Mouse (Mus musculus): Measurements from ENCODE around the gene D430019H16Rik. TPM values are rescaled to one million over a fixed set of nuclear protein-coding genes. Genes with fewer than 3 reads are reported as not detected.
A peak's percentile ranks its signal among the peaks of the same experiment; 100 is the strongest.

The D430019H16Rik gene
- polyA plus RNA-seq (2016; fragmentation: Nextera tagmentation; extraction: Ambion mirVana) = 3.1 and 3.2 TPM in 2 replicates

DNA sequence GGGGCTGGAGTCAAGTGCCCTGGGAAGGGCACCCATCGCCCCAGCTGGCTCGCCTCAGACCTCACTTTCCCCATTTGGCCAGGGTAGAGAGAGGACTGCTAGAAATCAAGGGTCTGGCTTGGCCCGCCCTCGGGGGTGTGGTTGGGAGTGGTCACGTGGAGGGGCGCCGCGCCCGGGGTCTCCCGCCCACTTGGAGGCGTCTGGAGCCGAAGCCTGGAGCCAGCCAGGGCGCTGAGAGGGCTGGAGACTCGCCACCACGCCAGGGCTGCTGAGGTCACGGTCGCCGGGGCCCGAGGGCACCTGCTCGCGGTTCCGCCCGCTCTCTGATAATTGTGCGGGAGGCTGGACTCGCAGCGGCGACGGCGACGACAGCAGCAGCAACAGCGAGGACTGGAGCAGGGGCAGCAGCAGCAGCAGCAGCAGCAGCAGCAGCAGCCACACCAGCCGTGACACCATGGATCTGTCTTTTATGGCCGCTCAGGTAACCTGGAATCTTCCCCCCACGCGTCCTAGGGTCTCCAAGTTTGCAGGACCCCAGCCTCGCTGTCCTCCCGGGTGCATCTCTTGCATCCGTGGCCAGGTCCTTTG, at the start of gene D430019H16Rik:
D430019H16Rik (plus strand) TSS at position 187 of the 588 bp plus-strand sequence.
- H3K4me2 ChIP-seq = peak within 1 kb of the TSS; percentile 82
- H3K36me3 ChIP-seq = no peaks in the 10 kb centered on the region
- peak within 1 kb of the TSS; percentile 82 for H3K9ac ChIP-seq (replicated peaks)
- H3K9me3 ChIP-seq = no peaks in the 10 kb centered on the region
- H3K27me3 ChIP-seq = no peaks in the 10 kb centered on the region
- H3K4me3 ChIP-seq (replicated peaks) = peak within 1 kb of the TSS; percentile 73
- peak; percentile 86 for ATAC-seq (ENCODE audit: insufficient number of reproducible peaks, insufficient read depth, low FRiP score, low TSS enrichment, low read depth)
- H3K27ac ChIP-seq = peak within 1 kb of the TSS; percentile 78
- H3K4me1 ChIP-seq (replicated peaks) = peaks cover 33% of the 10 kb centered on the region
- under 1% methylated on average over 38 of the region's 38 CpGs for WGBS

DNA sequence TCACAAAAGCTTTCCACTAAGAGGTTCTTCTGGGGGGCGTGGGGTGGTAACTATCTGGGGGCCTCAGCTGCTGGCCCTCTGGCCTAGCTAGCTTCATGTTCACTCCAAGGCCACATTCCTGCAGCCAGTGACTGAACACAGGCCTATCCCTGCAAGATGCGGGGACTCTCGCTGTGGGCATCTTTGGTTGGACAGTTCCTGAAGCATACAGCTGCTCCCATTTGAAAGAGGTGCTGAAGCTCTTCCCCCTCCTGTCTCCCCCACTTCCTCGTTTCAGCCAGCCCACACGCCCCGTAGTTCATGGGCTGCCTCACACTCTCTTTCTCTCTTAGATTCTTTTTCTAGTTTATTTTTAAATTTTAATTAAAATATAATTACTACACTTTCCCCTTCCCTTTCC, 47.6 kb upstream of the D430019H16Rik start:
- Histone ChIP-seq H3K36me3 (no peaks in the 10 kb centered on the region), H3K27me3 (no peaks in the 10 kb centered on the region), H3K27ac (no peak overlapping the region), H3K4me3 (replicated peaks) (no peak overlapping the region), H3K9me3 (no peaks in the 10 kb centered on the region), H3K9ac (replicated peaks) (no peak overlapping the region), H3K4me2 (no peak overlapping the region), H3K4me1 (replicated peaks) (no peaks in the 10 kb centered on the region)
- 70% methylated on average over 6 of the region's 6 CpGs for WGBS
- ATAC-seq (ENCODE audit: insufficient number of reproducible peaks, insufficient read depth, low FRiP score, low TSS enrichment, low read depth) = no peak

DNA sequence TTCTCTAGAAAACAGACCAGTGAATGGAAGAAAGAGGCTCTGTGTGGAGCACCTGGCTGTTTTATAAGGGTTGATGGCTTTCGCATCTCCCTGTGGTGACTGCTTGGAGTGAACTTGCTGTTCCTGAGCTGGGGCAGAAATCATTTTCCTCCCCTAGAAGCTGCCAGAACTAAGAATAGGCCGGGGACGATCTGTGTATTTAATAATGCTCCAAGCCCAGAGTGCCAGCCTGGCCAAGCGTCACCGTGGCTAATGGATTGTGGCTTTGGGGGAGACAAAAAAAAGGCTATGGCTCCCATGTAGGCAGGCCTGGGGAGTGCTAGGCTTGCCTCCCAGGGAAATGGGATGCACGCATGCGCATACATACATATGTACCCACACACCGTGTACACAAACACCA, 39.7 kb upstream of the D430019H16Rik start:
- no peak for ATAC-seq (ENCODE audit: insufficient number of reproducible peaks, insufficient read depth, low FRiP score, low TSS enrichment, low read depth)
- H3K27ac ChIP-seq = no peak overlapping the region
- no peaks in the 10 kb centered on the region for H3K4me1 ChIP-seq (replicated peaks)
- no peak overlapping the region for H3K4me3 ChIP-seq (replicated peaks)
- H3K4me2 ChIP-seq = no peak overlapping the region
- no peaks in the 10 kb centered on the region for H3K36me3 ChIP-seq
- WGBS = 88% methylated on average over 8 of the region's 8 CpGs
- H3K27me3 ChIP-seq = no peaks in the 10 kb centered on the region
- H3K9me3 ChIP-seq = no peaks in the 10 kb centered on the region
- no peak overlapping the region for H3K9ac ChIP-seq (replicated peaks)

DNA sequence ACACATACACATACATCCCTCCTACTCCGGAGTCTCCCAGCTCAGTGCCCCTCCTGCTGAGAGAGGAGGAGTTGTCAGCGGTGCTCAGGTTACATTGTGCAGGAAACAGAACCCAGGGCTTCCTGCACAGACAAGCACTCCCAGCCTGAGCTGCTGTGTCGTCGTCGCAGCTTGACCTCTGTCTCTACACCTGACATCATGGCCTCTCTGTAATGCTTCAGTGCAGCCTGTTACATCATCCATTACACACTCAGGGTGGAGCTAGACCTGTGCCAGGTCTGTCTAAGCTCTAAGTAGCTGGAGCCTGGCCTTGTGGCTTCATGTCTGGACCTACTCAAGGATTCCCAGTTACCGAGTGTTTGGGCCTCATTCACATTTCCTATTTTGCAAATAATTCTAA, 33.2 kb upstream of the D430019H16Rik start:
- Histone ChIP-seq H3K4me2 (no peak overlapping the region), H3K4me3 (replicated peaks) (no peak overlapping the region), H3K27ac (no peak overlapping the region), H3K9ac (replicated peaks) (no peak overlapping the region), H3K9me3 (no peaks in the 10 kb centered on the region), H3K4me1 (replicated peaks) (no peaks in the 10 kb centered on the region; the same call in 1 of the 2 replicates), H3K27me3 (no peaks in the 10 kb centered on the region), H3K36me3 (no peaks in the 10 kb centered on the region)
- WGBS = 27% methylated on average over 6 of the region's 6 CpGs
- no peak for ATAC-seq (ENCODE audit: insufficient number of reproducible peaks, insufficient read depth, low FRiP score, low TSS enrichment, low read depth)

DNA sequence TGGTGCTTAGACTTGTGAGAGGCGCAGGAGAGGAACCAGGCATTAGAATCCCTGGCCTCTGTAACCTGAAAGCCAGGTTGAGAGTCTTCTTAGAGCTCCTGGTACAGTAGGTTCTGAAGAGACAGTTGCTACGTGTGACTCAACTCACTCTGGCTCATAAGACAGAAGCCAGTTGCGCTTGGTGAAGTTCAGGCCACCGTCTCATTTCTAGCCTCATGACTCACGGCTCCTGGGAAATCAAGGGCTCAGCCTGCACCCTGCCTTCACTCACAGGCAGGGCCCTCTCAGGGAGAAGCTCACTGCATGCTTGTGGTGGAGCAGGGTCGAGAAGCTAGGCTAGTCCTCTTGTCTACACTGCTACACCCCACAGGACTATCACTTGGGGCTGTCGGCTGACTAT, 27.1 kb upstream of the D430019H16Rik start:
- Histone ChIP-seq H3K36me3 (no peaks in the 10 kb centered on the region), H3K9me3 (no peaks in the 10 kb centered on the region), H3K9ac (replicated peaks) (no peak overlapping the region), H3K4me2 (no peak overlapping the region), H3K4me1 (replicated peaks) (no peaks in the 10 kb centered on the region), H3K27ac (no peak overlapping the region), H3K27me3 (no peaks in the 10 kb centered on the region), H3K4me3 (replicated peaks) (no peak overlapping the region)
- no peak for ATAC-seq (ENCODE audit: insufficient number of reproducible peaks, insufficient read depth, low FRiP score, low TSS enrichment, low read depth)
- 82% methylated on average over 7 of the region's 7 CpGs for WGBS

DNA sequence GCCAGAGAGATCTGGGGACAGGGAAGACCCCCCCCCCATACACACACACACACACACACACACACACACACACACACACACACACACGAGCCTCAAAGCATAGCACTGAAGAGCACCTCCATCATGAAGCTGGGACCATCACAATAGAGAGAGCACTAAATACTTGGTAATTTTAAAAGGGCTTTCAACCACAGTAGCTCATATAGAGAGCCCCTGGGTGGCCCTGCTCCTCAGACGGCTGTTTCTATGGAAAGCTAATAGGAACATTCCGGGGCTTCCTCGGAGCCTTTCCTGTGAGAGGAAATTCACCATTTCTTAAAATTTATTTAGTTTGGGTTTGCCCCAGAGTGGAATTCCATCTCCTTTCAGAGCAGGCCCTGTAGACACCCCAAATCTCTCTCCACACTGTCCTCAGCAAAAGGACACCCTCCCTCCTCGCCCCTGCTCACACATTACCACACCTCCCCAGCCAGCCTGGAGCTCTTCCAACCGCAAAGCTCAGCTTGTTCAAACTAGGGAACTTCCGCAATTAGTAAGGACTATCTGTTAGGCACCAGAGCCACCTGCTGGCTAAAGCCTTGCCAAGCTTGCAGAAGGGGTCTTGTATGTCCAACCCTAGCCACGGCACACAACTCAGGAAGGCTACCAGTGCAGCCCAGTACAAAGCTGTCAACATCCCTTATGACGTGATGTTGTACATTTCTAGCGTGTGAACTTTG, 26.5 kb upstream of the D430019H16Rik start:
- H3K9me3 ChIP-seq = no peaks in the 10 kb centered on the region
- H3K27ac ChIP-seq = no peak overlapping the region
- H3K4me3 ChIP-seq (replicated peaks) = no peak overlapping the region
- H3K36me3 ChIP-seq = no peaks in the 10 kb centered on the region
- peak overlapping the region; percentile 2; the same call in 1 of the 2 replicates for H3K4me2 ChIP-seq
- WGBS = 25% methylated on average over 10 of the region's 10 CpGs
- peak; percentile 58 for ATAC-seq (ENCODE audit: insufficient number of reproducible peaks, insufficient read depth, low FRiP score, low TSS enrichment, low read depth)
- H3K9ac ChIP-seq (replicated peaks) = no peak overlapping the region
- no peaks in the 10 kb centered on the region for H3K4me1 ChIP-seq (replicated peaks)
- H3K27me3 ChIP-seq = no peaks in the 10 kb centered on the region

DNA sequence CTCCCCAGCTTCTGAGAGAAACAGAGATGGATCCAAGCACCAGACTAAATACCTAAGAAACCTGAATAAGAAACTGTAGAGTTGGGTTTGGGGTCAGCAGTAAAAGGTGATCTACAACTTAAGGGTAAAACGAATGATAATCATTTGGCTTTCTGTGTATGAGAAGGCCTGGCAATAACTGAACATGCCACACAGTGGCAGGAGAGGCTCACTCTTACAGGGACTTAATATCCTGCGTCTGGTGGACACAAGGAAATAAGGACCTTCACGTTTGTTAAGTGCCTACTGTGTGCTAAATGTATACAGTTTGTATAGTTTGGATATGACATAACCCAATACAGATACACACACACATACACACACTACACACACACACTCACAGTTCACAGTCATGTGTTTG, 21.8 kb upstream of the D430019H16Rik start:
- Histone ChIP-seq H3K9me3 (no peaks in the 10 kb centered on the region), H3K27ac (no peak overlapping the region), H3K4me1 (replicated peaks) (no peaks in the 10 kb centered on the region), H3K36me3 (no peaks in the 10 kb centered on the region), H3K9ac (replicated peaks) (no peak overlapping the region), H3K4me3 (replicated peaks) (no peak overlapping the region), H3K27me3 (no peaks in the 10 kb centered on the region), H3K4me2 (no peak overlapping the region)
- ATAC-seq (ENCODE audit: insufficient number of reproducible peaks, insufficient read depth, low FRiP score, low TSS enrichment, low read depth) = no peak
- 55% methylated on average over 3 of the region's 3 CpGs for WGBS

DNA sequence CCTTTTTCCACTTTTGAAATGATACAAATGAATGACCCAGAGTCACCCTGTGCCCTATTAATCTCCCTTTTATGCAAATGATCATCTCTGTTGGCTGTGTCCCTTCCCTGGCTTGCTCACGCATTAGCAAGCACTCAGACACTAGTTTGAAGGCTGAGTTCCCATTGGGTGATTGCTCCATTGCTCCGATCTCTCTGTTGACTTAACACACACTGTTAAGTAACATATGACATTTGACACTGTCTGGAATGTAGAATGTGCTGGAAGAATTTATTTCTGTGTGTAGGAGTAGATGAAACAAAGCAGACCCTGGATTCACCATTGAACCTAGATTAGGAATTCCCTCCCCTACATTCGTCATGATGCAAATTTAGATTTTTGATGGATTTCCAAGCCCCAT, 20.8 kb upstream of the D430019H16Rik start:
- Histone ChIP-seq H3K4me3 (replicated peaks) (no peak overlapping the region), H3K9ac (replicated peaks) (no peak overlapping the region), H3K27me3 (no peaks in the 10 kb centered on the region), H3K27ac (no peak overlapping the region), H3K4me2 (no peak overlapping the region), H3K36me3 (no peaks in the 10 kb centered on the region), H3K4me1 (replicated peaks) (no peaks in the 10 kb centered on the region), H3K9me3 (no peaks in the 10 kb centered on the region)
- 72% methylated on average over 3 of the region's 3 CpGs for WGBS
- ATAC-seq (ENCODE audit: insufficient number of reproducible peaks, insufficient read depth, low FRiP score, low TSS enrichment, low read depth) = no peak

DNA sequence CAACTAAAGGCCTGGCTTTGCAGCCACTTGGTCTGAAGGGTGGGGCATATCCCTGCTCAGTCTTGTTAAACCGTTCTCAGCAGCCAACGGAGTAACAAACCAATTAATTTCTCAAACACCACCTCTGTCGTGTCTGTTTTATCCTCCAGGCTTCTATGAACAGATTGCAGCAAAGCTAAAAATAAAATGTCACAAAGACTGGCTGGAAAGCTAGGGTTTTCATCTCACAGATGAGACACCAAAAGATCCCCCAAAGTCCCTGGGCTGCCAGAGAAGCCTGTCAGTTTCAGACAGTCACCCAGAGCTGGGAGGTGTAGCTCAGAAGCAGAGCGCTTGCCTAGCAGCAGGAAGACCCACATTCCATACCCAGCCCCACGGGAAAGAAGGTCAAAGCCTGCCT, 15.4 kb upstream of the D430019H16Rik start:
- WGBS = 44% methylated on average over 5 of the region's 5 CpGs
- no peaks in the 10 kb centered on the region for H3K27me3 ChIP-seq
- H3K9ac ChIP-seq (replicated peaks) = no peak overlapping the region
- no peak overlapping the region for H3K27ac ChIP-seq
- H3K4me1 ChIP-seq (replicated peaks) = no peaks in the 10 kb centered on the region
- no peaks in the 10 kb centered on the region for H3K36me3 ChIP-seq
- H3K9me3 ChIP-seq = no peaks in the 10 kb centered on the region
- no peak for ATAC-seq (ENCODE audit: insufficient number of reproducible peaks, insufficient read depth, low FRiP score, low TSS enrichment, low read depth)
- no peak overlapping the region for H3K4me2 ChIP-seq
- H3K4me3 ChIP-seq (replicated peaks) = no peak overlapping the region

DNA sequence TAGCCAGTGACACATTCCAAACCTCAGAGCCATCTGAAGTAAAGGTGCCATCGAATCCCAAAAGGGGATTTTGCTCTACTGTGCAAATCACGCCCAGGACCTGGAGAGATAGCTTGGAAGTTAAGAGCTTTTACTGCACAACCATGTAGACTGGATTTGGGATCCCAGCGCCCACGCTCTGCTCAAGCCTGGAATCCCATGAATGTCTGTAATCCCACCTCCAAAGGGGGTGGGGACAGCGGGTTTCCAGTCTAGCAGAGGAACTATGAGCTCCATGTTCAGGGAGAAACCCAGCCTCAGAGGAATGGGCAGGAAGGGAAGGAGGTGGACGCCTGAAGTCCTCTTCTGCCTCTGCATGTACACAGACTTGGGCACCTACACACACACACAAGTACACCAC, 13.7 kb upstream of the D430019H16Rik start:
- Histone ChIP-seq H3K4me3 (replicated peaks) (no peak overlapping the region), H3K4me1 (replicated peaks) (no peaks in the 10 kb centered on the region), H3K27me3 (no peaks in the 10 kb centered on the region), H3K4me2 (no peak overlapping the region), H3K27ac (no peak overlapping the region), H3K9ac (replicated peaks) (no peak overlapping the region), H3K36me3 (no peaks in the 10 kb centered on the region), H3K9me3 (no peaks in the 10 kb centered on the region)
- WGBS = 77% methylated on average over 6 of the region's 6 CpGs
- no peak for ATAC-seq (ENCODE audit: insufficient number of reproducible peaks, insufficient read depth, low FRiP score, low TSS enrichment, low read depth)

DNA sequence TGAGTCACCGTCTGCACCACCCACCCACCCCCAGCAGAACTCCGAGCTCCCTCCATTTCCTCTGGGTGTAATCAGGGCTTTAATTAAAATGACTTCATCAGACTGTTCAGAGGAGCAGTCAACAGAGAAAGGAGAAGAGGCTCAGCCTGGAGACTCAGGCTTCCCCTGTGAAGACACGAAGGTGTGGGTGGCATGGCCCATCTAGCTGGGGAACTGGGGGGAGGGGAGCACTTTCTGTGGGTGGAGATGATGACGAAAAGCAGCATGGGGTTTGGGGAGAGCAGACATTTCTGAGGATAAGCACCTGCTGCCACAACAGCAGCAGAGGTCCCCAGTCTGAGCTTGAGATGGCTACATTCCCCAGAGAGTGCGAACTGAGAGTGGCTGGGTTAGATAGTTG, 10.1 kb upstream of the D430019H16Rik start:
- 0 out of 2 replicates have a peak, but pooled peaks cover 6% of the 10 kb centered on the region for H3K9me3 ChIP-seq

DNA sequence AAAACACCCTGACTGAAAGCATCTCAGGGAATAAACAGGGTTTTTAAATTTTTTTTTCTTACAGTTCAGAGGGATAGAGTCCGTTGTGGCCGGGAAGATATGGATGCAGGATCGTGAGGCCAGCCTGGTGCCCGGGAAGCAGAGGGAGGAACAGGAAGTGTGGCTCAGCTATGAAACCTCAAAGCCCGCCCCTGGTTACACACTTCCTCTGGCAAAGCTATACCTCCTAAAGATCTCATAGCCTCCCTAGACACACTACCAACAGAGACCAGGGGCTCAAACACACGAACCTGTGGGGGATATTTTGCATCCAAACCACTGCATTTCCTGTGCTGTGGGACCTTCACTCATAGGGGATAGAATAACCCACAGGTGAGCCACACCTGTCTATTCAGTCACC, 7.9 kb upstream of the D430019H16Rik start:
- Histone ChIP-seq H3K4me2 (no peak overlapping the region), H3K27me3 (no peaks in the 10 kb centered on the region), H3K4me1 (replicated peaks) (no peaks in the 10 kb centered on the region), H3K9me3 (0 out of 2 replicates have a peak, but pooled peaks cover 6% of the 10 kb centered on the region), H3K27ac (no peak overlapping the region), H3K9ac (replicated peaks) (no peak overlapping the region), H3K4me3 (replicated peaks) (no peak overlapping the region), H3K36me3 (no peaks in the 10 kb centered on the region)
- ATAC-seq (ENCODE audit: insufficient number of reproducible peaks, insufficient read depth, low FRiP score, low TSS enrichment, low read depth) = no peak
- WGBS = 82% methylated on average over 6 of the region's 6 CpGs

More for the DNA sequence above, 10.1 kb upstream of the D430019H16Rik start:
- ATAC-seq (ENCODE audit: insufficient number of reproducible peaks, insufficient read depth, low FRiP score, low TSS enrichment, low read depth) = no peak
- no peak overlapping the region for H3K4me2 ChIP-seq
- H3K9ac ChIP-seq (replicated peaks) = no peak overlapping the region
- WGBS = 61% methylated on average over 5 of the region's 5 CpGs
- H3K36me3 ChIP-seq = no peaks in the 10 kb centered on the region
- H3K4me1 ChIP-seq (replicated peaks) = no peaks in the 10 kb centered on the region
- no peak overlapping the region for H3K27ac ChIP-seq
- H3K4me3 ChIP-seq (replicated peaks) = no peak overlapping the region
- no peaks in the 10 kb centered on the region for H3K27me3 ChIP-seq

Data from limb, embryonic 12.5 days (tissue).